Mouse (Mus musculus): ENCODE results near the gene Cd86.

GRCm38 (mm10) chr16:36571942-36572341, 93.9 kb downstream of the Cd86 start:
- TF ChIP-seq CTCF (IDR thresholded peaks at IDR 0.05; ENCODE audit: extremely low read depth, insufficient read length, insufficient replicate concordance, low read depth, low read length) = no peak
- TF ChIP-seq POLR2A (IDR thresholded peaks at IDR 0.05; ENCODE audit: low read depth, low read length) = no peak

Data from small intestine, adult 2 months (tissue).